ENCODE assay signal across 8 mouse cellular contexts in the genomic region with DNA sequence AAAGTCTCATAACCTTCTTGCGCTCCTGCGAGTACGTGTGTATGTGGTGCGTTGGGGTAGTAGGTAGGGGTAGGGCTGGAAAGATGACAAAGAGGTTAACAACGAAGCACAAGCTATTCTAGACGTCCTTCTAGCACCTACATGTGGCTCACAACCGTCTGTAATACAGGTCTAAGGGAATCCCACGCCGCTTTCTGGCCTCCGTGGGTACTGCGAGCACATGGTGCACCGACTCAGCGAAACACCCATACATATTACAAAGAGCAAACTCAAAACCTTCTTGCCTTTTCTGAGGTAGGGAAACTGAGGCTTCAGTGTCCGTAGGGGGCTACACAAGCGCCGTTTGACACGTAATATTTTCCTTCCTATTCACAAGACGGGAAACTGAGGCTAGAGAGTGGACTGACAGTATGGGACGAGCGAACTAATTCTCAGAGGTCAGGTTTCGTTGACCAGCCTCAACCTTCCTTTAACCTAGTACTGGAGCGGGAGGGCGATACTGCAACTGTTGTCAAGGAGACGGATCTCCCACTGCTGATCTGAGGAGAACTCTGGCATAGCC. TPM values are rescaled to one million over a fixed set of nuclear protein-coding genes. Genes with fewer than 3 reads are reported as not detected.
DNase-seq lines count a peak whose midpoint lies in the region; ATAC-seq and TF ChIP-seq lines count a peak whose summit lies in the region.

No protein-coding gene starts in this region.

- peak overlapping the region; percentile 91 for H3K27ac ChIP-seq in bone marrow macrophage, adult 2 months (ENCODE audit: insufficient read depth, low read depth, low read length)
- peak overlapping the region; percentile 87 for H3K27ac ChIP-seq in embryonic facial prominence, embryonic 15.5 days (replicated peaks)
- peak overlapping the region; percentile 63 for H3K27ac ChIP-seq in heart, embryonic 12.5 days (ENCODE audit: poor library complexity, severe bottlenecking)
- peak overlapping the region; percentile 91 for H3K27ac ChIP-seq in kidney, embryonic 16.5 days (ENCODE audit: low read length)
- peak overlapping the region; percentile 80 for H3K27ac ChIP-seq in liver, embryonic 12.5 days

- peak overlapping the region; percentile 66 for H3K4me3 ChIP-seq in bone marrow macrophage, adult 2 months (ENCODE audit: insufficient read depth, low read length)
- H3K4me3 ChIP-seq in embryonic facial prominence, embryonic 15.5 days (replicated peaks) = peak overlapping the region; percentile 65
- peak overlapping the region; percentile 88 for H3K4me3 ChIP-seq in heart, embryonic 12.5 days
- H3K4me3 ChIP-seq in kidney, embryonic 16.5 days (ENCODE audit: low read length) = peak overlapping the region; percentile 74
- H3K4me3 ChIP-seq in liver, embryonic 12.5 days = peak overlapping the region; percentile 74

- H3K4me1 ChIP-seq in bone marrow macrophage, adult 2 months (ENCODE audit: control insufficient read depth, insufficient read depth, low read length) = peaks cover 23% of the 10 kb centered on the region
- peaks cover 11% of the 10 kb centered on the region for H3K4me1 ChIP-seq in embryonic facial prominence, embryonic 15.5 days
- H3K4me1 ChIP-seq in heart, embryonic 12.5 days (replicated peaks) = peaks cover 18% of the 10 kb centered on the region
- peaks cover 15% of the 10 kb centered on the region for H3K4me1 ChIP-seq in kidney, embryonic 16.5 days (ENCODE audit: insufficient read depth, low read length)
- H3K4me1 ChIP-seq in liver, embryonic 12.5 days = peaks cover 49% of the 10 kb centered on the region

- TF ChIP-seq POLR2A in bone marrow macrophage, adult 2 months (IDR thresholded peaks at IDR 0.05; ENCODE audit: borderline replicate concordance, low read depth, low read length) = no peak

- TF ChIP-seq CTCF in bone marrow macrophage, adult 2 months (IDR thresholded peaks at IDR 0.05; ENCODE audit: low read depth, low read length) = peak; percentile 47

- H3K9ac ChIP-seq in embryonic facial prominence, embryonic 15.5 days = peak overlapping the region; percentile 39
- peak overlapping the region; percentile 61 for H3K9ac ChIP-seq in heart, embryonic 12.5 days
- peak overlapping the region; percentile 67 for H3K9ac ChIP-seq in kidney, embryonic 16.5 days (replicated peaks; ENCODE audit: low read length)
- peak overlapping the region; percentile 84 for H3K9ac ChIP-seq in liver, embryonic 12.5 days

- under 1% methylated on average over 24 of the region's 24 CpGs for WGBS in embryonic facial prominence, embryonic 15.5 days
- under 1% methylated on average over 24 of the region's 24 CpGs for WGBS in heart, embryonic 12.5 days
- under 1% methylated on average over 24 of the region's 24 CpGs for WGBS in kidney, embryonic 16.5 days
- WGBS in liver, embryonic 12.5 days (ENCODE audit: insufficient replicate concordance) = 1% methylated on average over 24 of the region's 24 CpGs

- peak; percentile 83 for DNase-seq in CD4-positive helper T cell, adult 2 months (ENCODE audit: low read depth, low spot score)
- peak; percentile 70 to 80 for DNase-seq in spleen, postnatal 4 days (ENCODE audit: low spot score in 2 of 2)

- H3K9me3 ChIP-seq in embryonic facial prominence, embryonic 15.5 days (replicated peaks) = no peaks in the 10 kb centered on the region
- H3K9me3 ChIP-seq in heart, embryonic 12.5 days (replicated peaks) = no peaks in the 10 kb centered on the region
- no peaks in the 10 kb centered on the region for H3K9me3 ChIP-seq in kidney, embryonic 16.5 days (ENCODE audit: low read length)
- H3K9me3 ChIP-seq in liver, embryonic 12.5 days (replicated peaks) = no peaks in the 10 kb centered on the region

- H3K4me2 ChIP-seq in embryonic facial prominence, embryonic 15.5 days (replicated peaks) = peak overlapping the region; percentile 79
- H3K4me2 ChIP-seq in heart, embryonic 12.5 days = peak overlapping the region; percentile 98
- H3K4me2 ChIP-seq in kidney, embryonic 16.5 days (replicated peaks; ENCODE audit: low read depth, low read length) = peak overlapping the region; percentile 95
- H3K4me2 ChIP-seq in liver, embryonic 12.5 days = peak overlapping the region; percentile 94

- ATAC-seq in embryonic facial prominence, embryonic 15.5 days (ENCODE audit: insufficient number of reproducible peaks, low FRiP score, low TSS enrichment, low read depth) = no peak
- ATAC-seq in heart, embryonic 12.5 days (ENCODE audit: insufficient number of reproducible peaks, low FRiP score) = peak; percentile 70
- peak; percentile 29 for ATAC-seq in kidney, embryonic 16.5 days (ENCODE audit: low FRiP score, low TSS enrichment)
- peak; percentile 48 for ATAC-seq in liver, embryonic 12.5 days
- ATAC-seq in monocyte, adult 5-6 weeks (replicated peaks; ENCODE audit: insufficient number of reproducible peaks, low FRiP score, low TSS enrichment, poor library complexity, severe bottlenecking) = peak; percentile 53

- peaks cover 10% of the 10 kb centered on the region; the same call in 1 of the 2 replicates for H3K36me3 ChIP-seq in embryonic facial prominence, embryonic 15.5 days
- H3K36me3 ChIP-seq in heart, embryonic 12.5 days = peaks cover 7% of the 10 kb centered on the region; the same call in 1 of the 2 replicates
- H3K36me3 ChIP-seq in kidney, embryonic 16.5 days (ENCODE audit: insufficient read depth, low read length) = peaks cover 8% of the 10 kb centered on the region; the same call in 1 of the 2 replicates
- H3K36me3 ChIP-seq in liver, embryonic 12.5 days = peaks cover 5% of the 10 kb centered on the region; the same call in 1 of the 2 replicates

- H3K27me3 ChIP-seq in embryonic facial prominence, embryonic 15.5 days = no peaks in the 10 kb centered on the region
- H3K27me3 ChIP-seq in heart, embryonic 12.5 days (replicated peaks) = no peaks in the 10 kb centered on the region
- no peaks in the 10 kb centered on the region for H3K27me3 ChIP-seq in kidney, embryonic 16.5 days (ENCODE audit: insufficient read depth, low read length)
- H3K27me3 ChIP-seq in liver, embryonic 12.5 days (replicated peaks) = no peaks in the 10 kb centered on the region

RNA-seq across cellular contexts. Expression of gene Zfp444, which starts 0.5 kb away (rescaled TPM):
- polyA plus RNA-seq in bone marrow macrophage, adult 2 months (2012; ENCODE audit: insufficient read depth, insufficient read length, missing spikeins) = 21.8 and 24.2 TPM in 2 replicates
- 60.3 and 61.5 TPM in 2 replicates for polyA plus RNA-seq in embryonic facial prominence, embryonic 15.5 days (2015; fragmentation: Nextera tagmentation; extraction: Ambion mirVana)
- polyA plus RNA-seq in heart, embryonic 12.5 days (2016; fragmentation: Nextera tagmentation; extraction: Ambion mirVana) = 30.2 and 31.3 TPM in 2 replicates
- 69.9 and 73.5 TPM in 2 replicates for polyA plus RNA-seq in kidney, embryonic 16.5 days (2015; fragmentation: Nextera tagmentation; extraction: Ambion mirVana)
- 25.5 and 26.3 TPM in 2 replicates for polyA plus RNA-seq in liver, embryonic 12.5 days (2016; fragmentation: Nextera tagmentation; extraction: Ambion mirVana)
- 12.1 to 33.4 TPM (median 16.7 TPM) in 3 replicates for total RNA-seq in monocyte, adult 5-6 weeks (2017)

RNA-seq across cellular contexts. Expression of gene Zfp787, which starts 15.7 kb away (rescaled TPM):
- polyA plus RNA-seq in bone marrow macrophage, adult 2 months (2012; ENCODE audit: insufficient read depth, insufficient read length, missing spikeins) = 22.8 and 25.1 TPM in 2 replicates
- 26.4 and 27.2 TPM in 2 replicates for polyA plus RNA-seq in embryonic facial prominence, embryonic 15.5 days (2015; fragmentation: Nextera tagmentation; extraction: Ambion mirVana)
- polyA plus RNA-seq in heart, embryonic 12.5 days (2016; fragmentation: Nextera tagmentation; extraction: Ambion mirVana) = 26.0 and 27.7 TPM in 2 replicates
- 27.7 and 31.8 TPM in 2 replicates for polyA plus RNA-seq in kidney, embryonic 16.5 days (2015; fragmentation: Nextera tagmentation; extraction: Ambion mirVana)
- polyA plus RNA-seq in liver, embryonic 12.5 days (2016; fragmentation: Nextera tagmentation; extraction: Ambion mirVana) = 17.3 and 18.0 TPM in 2 replicates
- 33.9 to 36.8 TPM (median 34.7 TPM) in 3 replicates for total RNA-seq in monocyte, adult 5-6 weeks (2017)

RNA-seq across cellular contexts. Expression of gene Galp, which starts 25.4 kb away (rescaled TPM):
- not detected in 2 replicates for polyA plus RNA-seq in bone marrow macrophage, adult 2 months (2012; ENCODE audit: insufficient read depth, insufficient read length, missing spikeins)
- not detected in 2 replicates for polyA plus RNA-seq in embryonic facial prominence, embryonic 15.5 days (2015; fragmentation: Nextera tagmentation; extraction: Ambion mirVana)
- not detected in 2 replicates for polyA plus RNA-seq in heart, embryonic 12.5 days (2016; fragmentation: Nextera tagmentation; extraction: Ambion mirVana)
- polyA plus RNA-seq in kidney, embryonic 16.5 days (2015; fragmentation: Nextera tagmentation; extraction: Ambion mirVana) = not detected in 2 replicates
- not detected in 2 replicates for polyA plus RNA-seq in liver, embryonic 12.5 days (2016; fragmentation: Nextera tagmentation; extraction: Ambion mirVana)
- total RNA-seq in monocyte, adult 5-6 weeks (2017) = not detected in 3 replicates

RNA-seq across cellular contexts. Expression of gene Zscan5b, which starts 50.6 kb away (rescaled TPM):
- not detected in 2 replicates for polyA plus RNA-seq in bone marrow macrophage, adult 2 months (2012; ENCODE audit: insufficient read depth, insufficient read length, missing spikeins)
- not detected in 2 replicates for polyA plus RNA-seq in embryonic facial prominence, embryonic 15.5 days (2015; fragmentation: Nextera tagmentation; extraction: Ambion mirVana)
- not detected in 2 replicates for polyA plus RNA-seq in heart, embryonic 12.5 days (2016; fragmentation: Nextera tagmentation; extraction: Ambion mirVana)
- not detected in 2 replicates for polyA plus RNA-seq in kidney, embryonic 16.5 days (2015; fragmentation: Nextera tagmentation; extraction: Ambion mirVana)
- polyA plus RNA-seq in liver, embryonic 12.5 days (2016; fragmentation: Nextera tagmentation; extraction: Ambion mirVana) = not detected in 2 replicates
- not detected in 3 replicates for total RNA-seq in monocyte, adult 5-6 weeks (2017)
